Mouse (Mus musculus) lung, embryonic 16.5 days (tissue): ENCODE measurements around the gene Chst13. TPM values are rescaled to one million over a fixed set of nuclear protein-coding genes. Genes with fewer than 3 reads are reported as not detected.

Experiments
- ATAC-seq: fragments of 200-750 bp; cut with Nextera tagmentation; 2 replicates; pipeline ENCODE4 v1.8.0; 2017; ENCODE audit warnings: low read depth, mild to moderate bottlenecking, moderate library complexity
- H3K27ac ChIP-seq: fragments of 300-500 bp; sonication (generic); 2 replicates; pipeline ENCODE4 v1.5.1; 2014; ENCODE audit warnings: mild to moderate bottlenecking, control low read depth, low read length
- H3K27me3 ChIP-seq: fragments of 300-500 bp; sonication (generic); 2 replicates; pipeline ENCODE4 v1.6.1; 2014; ENCODE audit warnings: low read depth, low read length, mixed read lengths; ENCODE audit not compliant: control insufficient read depth, insufficient read depth
- H3K36me3 ChIP-seq: fragments of 300-500 bp; sonication (generic); 2 replicates; pipeline ENCODE4 v1.6.1; 2014; ENCODE audit warnings: low read length; ENCODE audit not compliant: control insufficient read depth, insufficient read depth
- H3K4me1 ChIP-seq: fragments of 300-500 bp; sonication (generic); replicated peaks from 2 replicates; pipeline ENCODE4 v1.6.1; 2014; ENCODE audit warnings: low read length, mixed read lengths; ENCODE audit not compliant: control insufficient read depth, insufficient read depth
- H3K4me2 ChIP-seq: fragments of 300-500 bp; sonication (generic); 2 replicates; pipeline ENCODE4 v1.6.1; 2014; ENCODE audit warnings: low read depth, low read length, control low read depth
- H3K4me3 ChIP-seq: fragments of 300-500 bp; sonication (generic); 2 replicates; pipeline ENCODE4 v1.5.1; 2014; ENCODE audit warnings: mild to moderate bottlenecking, low read length, control low read depth
- H3K9ac ChIP-seq: fragments of 300-500 bp; sonication (generic); 2 replicates; pipeline ENCODE4 v1.6.1; 2014; ENCODE audit warnings: low read length, control low read depth
- H3K9me3 ChIP-seq: fragments of 300-500 bp; sonication (generic); 2 replicates; pipeline ENCODE4 v1.6.1; 2016; ENCODE audit warnings: low read length; ENCODE audit not compliant: control insufficient read depth
- WGBS: fragments of 180-500 bp; shearing (Covaris S2); extraction: QIAGEN DNeasy Blood & Tissue Kit; methylation state at CpG from one replicate; pipeline ENCODE4 v1.1.7; 2014; 5-methylcytosine and 5-hydroxymethylcytosine counted together
- polyA plus RNA-seq: library from polyadenylated mRNA; unstranded; fragments of >200 nt; fragmentation: Nextera tagmentation; extraction: Ambion mirVana; gene quantifications from 2 replicates; pipeline ENCODE4 v1.2.1, GENCODE M21; 2015

Chst13 gene
- polyA plus RNA-seq, result 0.20 and 0.54 TPM in 2 replicates

GRCm38 (mm10) chr6:90324991-90325390 is at the start of gene Chst13:
Gene Chst13 (minus strand): TSS chr6:90325185.
- Histone ChIP-seq H3K9ac (peak within 1 kb of the TSS; percentile 44), H3K9me3 (no peaks in the 10 kb centered on the region), H3K36me3 (no peaks in the 10 kb centered on the region), H3K4me3 (0 out of 2 replicates have a peak within 1 kb of the TSS, but pooled peaks have one; percentile 17), H3K27me3 (no peaks in the 10 kb centered on the region), H3K27ac (no peak within 1 kb of the TSS), H3K4me1 (0 out of 2 replicates have a peak, but pooled peaks cover 3% of the 10 kb centered on the region), H3K4me2 (peak within 1 kb of the TSS; percentile 44)
- WGBS, result 5% methylated on average over 22 of the region's 22 CpGs
- peak; percentile 63 for ATAC-seq

GRCm38 (mm10) chr6:90374647-90375046 is 49.7 kb upstream of the Chst13 start:
- no peaks in the 10 kb centered on the region for H3K27me3 ChIP-seq

GRCm38 (mm10) chr6:90369725-90370553 is 45.0 kb upstream of the Chst13 start:
- Histone ChIP-seq H3K4me2 (peak overlapping the region; percentile 99), H3K27ac (peak overlapping the region; percentile 71), H3K9me3 (no peaks in the 10 kb centered on the region), H3K4me3 (peak overlapping the region; percentile 91), H3K4me1 (peaks cover 16% of the 10 kb centered on the region), H3K27me3 (no peaks in the 10 kb centered on the region), H3K36me3 (peaks cover 14% of the 10 kb centered on the region), H3K9ac (peak overlapping the region; percentile 90)
- WGBS, result 0% methylated on average over 58 of the region's 98 CpGs
- peak; percentile 78 for ATAC-seq

More at GRCm38 (mm10) chr6:90374647-90375046, 49.7 kb upstream of the Chst13 start:
- Histone ChIP-seq H3K27ac (no peak overlapping the region), H3K4me2 (no peak overlapping the region), H3K4me1 (peaks cover 16% of the 10 kb centered on the region), H3K9ac (no peak overlapping the region), H3K36me3 (peaks cover 26% of the 10 kb centered on the region), H3K4me3 (no peak overlapping the region), H3K9me3 (no peaks in the 10 kb centered on the region)
- 63% methylated on average over 4 of the region's 4 CpGs for whole genome bisulfite sequencing
- ATAC-seq, result no peak

GRCm38 (mm10) chr6:90368976-90369724 is 44.2 kb upstream of the Chst13 start, which contains the start of gene Zxdc:
Gene Zxdc (plus strand): TSS chr6:90369492.
- peaks cover 16% of the 10 kb centered on the region for H3K4me1 ChIP-seq
- H3K4me2 ChIP-seq, result peak within 1 kb of the TSS; percentile 99
- peak within 1 kb of the TSS; percentile 71 for H3K27ac ChIP-seq
- peak within 1 kb of the TSS; percentile 91 for H3K4me3 ChIP-seq
- peak within 1 kb of the TSS; percentile 90 for H3K9ac ChIP-seq
- WGBS, result 5% methylated on average over 39 of the region's 41 CpGs
- H3K36me3 ChIP-seq, result peaks cover 7% of the 10 kb centered on the region
- ATAC-seq, result peak; percentile 99
- no peaks in the 10 kb centered on the region for H3K27me3 ChIP-seq
- no peaks in the 10 kb centered on the region for H3K9me3 ChIP-seq

- Histone ChIP-seq H3K9me3 (no peaks in the 10 kb centered on the region), H3K9ac (no peak overlapping the region), H3K27ac (no peak overlapping the region), H3K4me2 (no peak overlapping the region), H3K4me3 (no peak overlapping the region), H3K4me1 (peaks cover 12% of the 10 kb centered on the region), H3K36me3 (no peaks in the 10 kb centered on the region), H3K27me3 (no peaks in the 10 kb centered on the region)
- WGBS, result 74% methylated on average over 5 of the region's 5 CpGs
- no peak for ATAC-seq
Measured at GRCm38 (mm10) chr6:90363301-90363700, 38.3 kb upstream of the Chst13 start.

- no peak overlapping the region for H3K4me2 ChIP-seq
- no peak for ATAC-seq
Measured at GRCm38 (mm10) chr6:90360922-90361614, 36.1 kb upstream of the Chst13 start.

GRCm38 (mm10) chr6:90360024-90360781 is 35.2 kb upstream of the Chst13 start:
- peak; percentile 67 for ATAC-seq
- WGBS, result 27% methylated on average over 7 of the region's 7 CpGs
- Histone ChIP-seq H3K36me3 (no peaks in the 10 kb centered on the region), H3K4me3 (no peak overlapping the region), H3K4me1 (peaks cover 15% of the 10 kb centered on the region), H3K9ac (no peak overlapping the region), H3K4me2 (no peak overlapping the region), H3K9me3 (no peaks in the 10 kb centered on the region), H3K27me3 (no peaks in the 10 kb centered on the region), H3K27ac (no peak overlapping the region)

More at GRCm38 (mm10) chr6:90360922-90361614, 36.1 kb upstream of the Chst13 start:
- WGBS, result 67% methylated on average over 6 of the region's 6 CpGs
- Histone ChIP-seq H3K36me3 (no peaks in the 10 kb centered on the region), H3K9ac (no peak overlapping the region), H3K9me3 (no peaks in the 10 kb centered on the region), H3K27me3 (no peaks in the 10 kb centered on the region), H3K27ac (no peak overlapping the region), H3K4me3 (no peak overlapping the region), H3K4me1 (peaks cover 15% of the 10 kb centered on the region)

GRCm38 (mm10) chr6:90359445-90359844 is 34.5 kb upstream of the Chst13 start:
- ATAC-seq, result no peak
- Histone ChIP-seq H3K27ac (no peak overlapping the region; the same call in 1 of the 2 replicates), H3K9ac (no peak overlapping the region), H3K4me3 (no peak overlapping the region), H3K4me2 (no peak overlapping the region), H3K4me1 (peaks cover 15% of the 10 kb centered on the region), H3K36me3 (no peaks in the 10 kb centered on the region), H3K9me3 (no peaks in the 10 kb centered on the region), H3K27me3 (no peaks in the 10 kb centered on the region)
- WGBS, result 63% methylated on average over 2 of the region's 2 CpGs
